Mouse (Mus musculus): ENCODE data around the gene Oosp1.

- TF ChIP-seq CTCF (IDR thresholded peaks at IDR 0.05; ENCODE audit: borderline replicate concordance, insufficient read depth, low read length), result no peak
- no peak for TF ChIP-seq POLR2A (IDR thresholded peaks at IDR 0.05; ENCODE audit: low read depth, low read length)
Observed at GRCm38 (mm10) chr19:11696755-11697154, 5.8 kb upstream of the Oosp1 start, which contains the start of gene Oosp3.
